Mouse (Mus musculus): ENCODE results near the gene Arl5a.

Gene Arl5a

DNA sequence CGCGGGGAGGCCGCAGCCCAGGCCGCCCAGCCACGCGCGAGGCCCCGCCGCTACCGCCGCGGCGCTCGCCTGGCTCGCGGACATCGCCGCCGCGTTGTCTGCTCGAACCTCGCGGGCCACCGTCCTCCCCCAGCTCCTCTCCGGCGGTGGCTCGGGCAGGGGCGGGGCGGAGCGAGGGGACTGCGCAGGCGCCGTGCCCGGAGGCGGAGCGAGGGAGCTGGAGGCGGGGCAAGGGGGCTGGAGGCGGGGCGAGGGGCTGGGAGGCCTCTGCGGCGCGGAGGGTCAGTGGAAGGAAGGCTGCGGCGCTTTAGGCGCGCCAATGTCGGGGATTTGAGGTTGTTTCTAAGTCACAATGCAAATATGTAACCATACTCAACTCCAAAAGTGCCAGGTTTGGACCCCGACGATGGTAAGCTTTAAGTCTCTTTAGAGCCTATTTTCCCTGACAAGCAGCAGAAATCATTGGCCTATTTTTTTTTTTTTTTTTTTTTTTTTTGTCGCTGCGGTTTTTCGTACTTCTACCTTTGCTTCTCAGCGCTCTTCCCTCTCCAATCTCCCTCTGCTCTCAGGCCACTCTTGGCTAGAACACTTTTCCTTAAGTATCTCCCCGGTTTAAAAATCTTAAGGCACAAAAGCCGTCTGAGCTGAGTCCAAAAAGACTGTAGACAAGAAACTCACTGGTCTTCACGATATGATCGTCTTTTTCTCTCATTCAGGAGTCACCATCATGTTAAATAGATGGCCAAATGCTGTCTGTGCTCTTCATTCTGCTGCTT lies at the start of gene Arl5a:
Gene Arl5a, minus strand, starts transcription at position 155 of the 776 bp plus-strand sequence.
- peak; percentile 90 to 95 for DNase-seq (ENCODE audit: low spot score in 2 of 2)

DNA sequence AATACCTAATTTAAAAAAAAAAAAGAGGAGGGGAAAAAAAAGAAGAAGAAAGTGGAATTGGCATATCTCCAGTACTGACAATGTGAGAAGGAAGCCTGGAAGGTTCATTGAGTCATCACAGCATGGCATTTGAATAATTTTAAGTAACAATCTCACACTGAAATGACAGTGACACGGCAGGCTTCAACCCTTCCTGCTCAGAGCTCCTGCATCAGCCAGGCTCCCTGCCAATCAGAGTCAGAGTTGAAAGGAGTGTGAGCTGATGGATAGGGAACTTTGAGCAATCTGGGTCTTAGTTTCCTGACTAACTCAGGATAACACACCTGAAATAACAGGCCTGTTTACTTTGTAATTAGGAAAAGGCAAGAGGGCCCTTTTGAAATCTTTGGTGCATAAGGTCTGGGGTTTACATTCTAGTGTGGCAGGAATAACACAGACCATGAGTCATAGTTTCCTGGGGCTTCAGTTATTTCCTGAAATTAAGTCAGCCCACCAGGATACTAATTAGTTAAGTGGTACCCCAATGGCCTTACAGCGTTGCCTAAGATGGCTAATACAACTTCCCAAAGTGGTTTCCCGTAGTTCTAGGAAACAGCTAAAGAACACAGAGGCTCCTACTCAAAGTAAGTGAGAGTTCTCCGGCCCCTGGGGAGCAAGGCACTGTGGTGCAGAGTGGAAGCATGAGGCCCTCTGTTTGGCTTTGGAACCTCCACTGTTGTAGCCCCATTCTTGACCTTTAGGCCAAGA lies 47.0 kb upstream of the Arl5a start:
- no peak for DNase-seq (ENCODE audit: low spot score in 2 of 2)

DNA sequence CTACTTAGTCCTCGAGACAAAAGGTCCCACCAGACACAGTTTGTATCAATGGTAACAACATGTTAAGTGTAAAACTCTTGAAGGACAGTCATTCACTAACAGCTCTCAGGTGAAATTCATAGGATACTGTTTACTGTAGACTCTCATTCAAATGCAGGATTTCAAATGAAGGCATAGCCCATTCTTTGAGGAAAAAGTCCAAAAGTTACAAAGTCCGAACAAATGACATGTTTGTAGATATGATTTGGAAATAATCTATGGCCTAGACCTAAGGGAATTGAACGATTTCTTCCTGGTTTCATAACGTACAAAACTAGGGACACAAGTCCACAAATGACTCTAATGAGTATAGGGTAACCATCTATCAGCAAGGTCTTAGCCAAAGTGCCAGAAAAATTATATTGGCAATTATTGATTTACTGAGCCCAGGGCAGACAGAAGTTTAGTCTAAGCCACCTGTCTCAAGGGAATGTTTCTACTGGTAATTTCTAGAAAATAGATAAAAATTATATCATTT lies 45.4 kb upstream of the Arl5a start:
- no peak for DNase-seq (ENCODE audit: low spot score in 2 of 2)

GRCm38 (mm10) chr2:52467629-52468028 lies 42.9 kb upstream of the Arl5a start:
- no peak for DNase-seq (ENCODE audit: low spot score in 2 of 2)

DNA sequence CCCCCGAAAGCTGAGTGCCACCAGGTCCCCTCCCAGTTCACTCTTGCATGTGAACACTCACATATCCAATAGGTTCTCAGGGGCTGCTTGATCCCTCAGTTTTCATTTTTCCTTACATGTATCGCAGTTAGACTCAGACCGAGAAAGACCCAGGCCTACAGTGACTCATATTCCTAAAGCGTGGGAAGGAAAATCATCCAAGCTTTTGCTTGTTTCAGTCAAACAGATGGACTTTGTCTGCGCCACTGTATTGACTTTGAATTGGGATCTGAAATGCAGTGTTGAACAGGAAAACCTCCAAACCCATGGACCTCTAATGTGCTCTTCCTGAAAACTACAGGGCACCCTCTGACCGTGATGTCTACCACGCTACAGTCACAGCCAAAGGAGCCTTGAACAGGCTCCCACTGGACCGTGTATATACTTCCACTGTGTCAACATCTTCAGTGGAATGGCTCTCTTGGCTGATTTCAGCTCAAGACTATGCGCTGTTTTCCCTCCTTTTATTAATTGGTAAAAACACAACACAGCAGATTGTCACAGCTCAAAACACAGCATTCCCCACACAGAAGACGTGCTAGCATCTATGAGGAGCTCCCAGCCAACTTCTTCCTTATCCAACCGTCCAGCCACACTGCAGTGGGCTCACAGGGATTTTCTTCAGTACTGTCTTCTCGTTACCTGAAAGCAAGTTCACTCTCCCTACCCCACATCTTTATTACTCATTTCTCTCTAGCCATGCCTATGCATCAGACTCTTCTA lies 36.7 kb upstream of the Arl5a start:
- peak in 1 of 2 experiments; percentile 25 for DNase-seq (ENCODE audit: low spot score in 2 of 2)

- DNase-seq (ENCODE audit: low spot score in 2 of 2) = no peak
Measured at GRCm38 (mm10) chr2:52455606-52456479, 31.1 kb upstream of the Arl5a start.

DNA sequence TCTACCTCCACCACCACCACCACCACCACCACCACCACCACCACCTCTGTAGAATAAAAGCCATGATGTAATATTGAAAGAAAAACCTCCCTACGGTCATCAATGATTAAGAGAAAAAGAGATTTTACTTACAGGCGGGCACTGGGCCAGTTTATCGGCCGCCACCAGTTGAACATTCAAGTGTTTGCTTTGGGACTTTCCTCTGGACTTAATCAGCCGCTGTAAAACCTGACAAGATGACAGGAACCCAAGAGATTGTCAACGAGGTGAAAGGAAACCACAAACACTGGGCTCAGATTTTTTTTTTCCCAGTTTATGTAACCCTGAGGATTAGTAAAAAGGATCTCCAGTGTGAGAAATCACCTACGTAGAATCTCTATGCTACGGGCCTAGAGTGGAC lies 25.1 kb upstream of the Arl5a start:
- no peak for DNase-seq (ENCODE audit: low spot score in 2 of 2)

- DNase-seq (ENCODE audit: low spot score in 2 of 2) = no peak
Measured at GRCm38 (mm10) chr2:52448916-52449315, 24.2 kb upstream of the Arl5a start.

GRCm38 (mm10) chr2:52446648-52447047 lies 21.9 kb upstream of the Arl5a start:
- no peak for DNase-seq (ENCODE audit: low spot score in 2 of 2)

GRCm38 (mm10) chr2:52442125-52442524 lies 17.4 kb upstream of the Arl5a start:
- DNase-seq (ENCODE audit: low spot score in 2 of 2) = no peak

DNA sequence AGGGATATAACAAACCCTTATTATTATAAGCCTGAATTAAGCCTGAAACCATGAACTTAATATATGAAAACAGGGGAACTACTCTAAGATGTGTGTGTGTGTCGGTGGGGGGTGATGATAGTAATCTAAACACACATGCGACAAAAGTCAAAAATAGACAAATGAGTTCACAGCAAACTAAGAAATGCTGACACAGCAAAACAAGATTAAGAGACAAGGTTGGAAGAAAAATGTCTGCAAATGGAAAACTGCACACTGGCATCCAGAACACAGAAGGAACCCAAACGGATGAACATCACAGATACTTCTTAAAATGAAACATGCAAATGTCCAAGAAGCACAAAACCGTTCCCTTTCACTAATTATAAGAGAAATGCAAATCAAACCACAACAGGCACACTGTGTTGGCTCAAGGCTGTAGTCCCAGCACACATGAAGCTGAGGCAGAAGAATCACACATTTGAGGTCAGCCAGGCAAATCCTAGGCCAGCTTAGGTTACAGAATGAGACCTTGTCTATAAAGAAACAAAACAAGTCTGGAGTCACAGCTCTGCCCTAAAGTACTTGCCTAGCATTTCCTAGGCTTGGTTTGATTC lies 15.8 kb upstream of the Arl5a start:
- DNase-seq (ENCODE audit: low spot score in 2 of 2) = no peak

- no peak for DNase-seq (ENCODE audit: low spot score in 2 of 2)
Measured at GRCm38 (mm10) chr2:52438437-52438836, 13.7 kb upstream of the Arl5a start.

- no peak for DNase-seq (ENCODE audit: low spot score in 2 of 2)
Measured at GRCm38 (mm10) chr2:52438013-52438412, 13.3 kb upstream of the Arl5a start.

DNA sequence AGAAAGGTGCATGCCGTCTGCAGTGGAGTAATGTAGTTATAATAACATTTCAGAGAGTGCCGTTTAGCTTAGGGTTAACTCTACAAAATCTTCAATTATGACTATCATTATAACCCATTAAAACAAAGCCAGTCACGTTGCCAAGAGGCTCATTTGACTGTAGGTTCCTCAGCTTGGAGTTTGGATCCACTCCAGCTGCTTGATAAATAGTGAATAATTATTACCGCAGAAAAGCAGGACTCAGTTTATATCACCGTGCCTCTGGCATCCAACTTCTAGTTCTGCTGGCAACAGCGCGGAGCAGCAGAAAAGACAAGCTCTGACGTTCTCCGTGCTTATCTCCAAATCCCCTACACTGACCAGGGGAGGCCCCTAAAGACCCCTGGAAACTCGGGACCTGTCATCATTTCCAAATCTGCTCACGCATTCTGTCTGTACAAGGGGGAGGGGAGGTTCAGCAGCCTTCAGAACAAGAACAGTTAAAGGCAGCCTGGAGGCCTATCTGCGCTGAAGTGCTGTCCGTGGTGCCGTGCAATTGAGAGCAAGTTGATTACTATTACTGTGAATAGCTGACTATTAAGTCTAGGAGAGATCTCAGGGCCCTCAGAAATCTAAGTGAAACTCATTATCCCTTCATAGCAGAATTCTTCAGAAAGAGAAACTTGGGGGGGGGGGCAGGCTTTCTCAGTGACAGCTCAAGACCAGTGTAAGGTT lies 11.4 kb upstream of the Arl5a start:
- no peak for DNase-seq (ENCODE audit: low spot score in 2 of 2)

DNA sequence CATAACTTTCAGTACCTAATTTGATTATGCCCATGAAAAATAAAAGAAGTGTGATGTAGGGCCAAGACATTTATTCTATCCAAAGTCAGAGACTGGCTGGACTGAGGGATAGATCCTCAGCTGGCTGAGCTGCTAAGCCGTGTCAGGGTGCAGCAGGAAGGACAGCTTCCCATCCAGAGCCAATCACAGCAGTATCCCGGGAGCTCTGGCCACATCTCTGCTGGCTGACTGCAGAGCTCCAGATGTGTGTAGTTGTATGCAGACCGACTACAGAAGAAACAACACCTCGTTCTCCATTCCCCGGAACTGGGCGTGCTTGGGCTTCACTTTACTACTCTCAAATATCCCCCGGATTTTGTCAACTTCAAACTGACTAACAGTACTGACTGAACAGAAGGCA lies 8.7 kb upstream of the Arl5a start:
- no peak for DNase-seq (ENCODE audit: low spot score in 2 of 2)

- no peak for DNase-seq (ENCODE audit: low spot score in 2 of 2)
Measured at GRCm38 (mm10) chr2:52427383-52427782, 2.7 kb upstream of the Arl5a start.

GRCm38 (mm10) chr2:52426041-52426440 lies 1.3 kb upstream of the Arl5a start:
- no peak for DNase-seq (ENCODE audit: low spot score in 2 of 2)

DNA sequence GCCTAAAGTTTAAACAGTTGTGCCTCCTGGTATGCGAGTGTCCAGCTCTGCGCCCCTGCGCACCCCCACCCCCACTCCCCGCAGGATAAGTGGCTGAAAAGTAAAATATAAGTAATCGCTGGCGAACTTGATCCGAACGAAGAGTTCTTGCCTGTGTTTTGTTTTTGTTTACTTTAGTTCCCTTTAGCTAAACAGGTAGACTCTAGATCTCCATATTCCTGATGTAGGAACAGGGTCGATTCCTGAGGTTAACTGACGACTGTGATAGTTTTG lies 758 bp upstream of the Arl5a start:
- DNase-seq (ENCODE audit: low spot score in 2 of 2) = no peak

DNA sequence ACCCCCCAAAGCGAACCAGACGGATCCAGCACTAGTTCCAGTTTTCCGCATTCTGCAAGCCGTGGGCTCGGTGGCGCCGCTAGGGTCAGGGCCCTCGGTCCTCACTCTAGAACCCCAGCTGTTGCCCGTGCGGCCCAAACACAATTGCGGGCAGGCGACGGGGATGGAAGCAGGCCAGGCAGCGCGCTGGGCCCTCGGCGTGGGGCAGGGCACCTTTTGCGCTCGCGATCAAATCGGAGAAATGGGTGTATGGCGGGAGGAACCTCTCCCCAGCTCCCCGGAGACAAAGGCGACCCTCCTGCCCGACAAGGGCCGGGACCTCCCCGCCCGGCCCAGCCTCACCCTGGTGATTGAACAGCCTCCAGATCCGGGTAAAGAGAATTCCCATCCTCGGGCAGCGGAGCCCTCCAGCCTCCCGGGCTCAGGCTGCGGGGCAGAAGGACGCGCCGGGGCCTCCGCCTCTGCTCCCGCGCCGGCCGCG lies 413 bp downstream of the Arl5a start:
- DNase-seq (ENCODE audit: low spot score in 2 of 2) = no peak

GRCm38 (mm10) chr2:52423611-52424247 lies 972 bp downstream of the Arl5a start:
- DNase-seq (ENCODE audit: low spot score in 2 of 2) = no peak

Data from right cerebral cortex, adult 2 months (tissue).